17 mouse cellular contexts compared by ENCODE assay signal in the genomic region with DNA sequence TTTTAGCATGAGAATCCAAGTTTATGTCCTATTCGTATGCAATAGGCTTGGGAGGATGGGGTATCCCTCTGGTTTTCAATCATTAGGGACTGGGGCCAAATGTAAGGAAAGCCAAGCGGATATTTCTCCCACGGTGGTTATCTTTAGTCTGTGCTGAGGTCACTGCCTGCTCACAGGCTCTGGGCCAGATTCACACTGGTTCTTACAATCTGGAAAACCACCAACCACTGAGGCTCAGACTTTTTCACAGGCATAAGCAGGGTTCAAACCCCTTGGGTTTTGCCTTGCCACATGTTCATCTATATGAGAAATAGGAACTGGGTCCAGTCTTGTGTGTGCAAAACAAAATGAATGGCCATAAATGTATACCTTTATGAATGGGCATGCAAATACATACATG. TPM values are rescaled to one million over a fixed set of nuclear protein-coding genes. Genes with fewer than 3 reads are reported as not detected.
DNase-seq lines count a peak whose midpoint lies in the region; ATAC-seq and TF ChIP-seq lines count a peak whose summit lies in the region.
"Had no signal": no experiment of that assay in that cellular context is flagged by ENCODE, and none has a peak within 500 bp of the region (broad histone marks: within the 10 kb centered on the region; RNA-seq: fewer than 3 reads in every experiment).

No protein-coding gene starts in this region.

- TF ChIP-seq CTCF in hindbrain, postnatal 0 days (IDR thresholded peaks at IDR 0.05; ENCODE audit: low read depth) = no peak

- H3K4me2 ChIP-seq in hindbrain, postnatal 0 days (ENCODE audit: low read depth, low read length) = no peak overlapping the region
- H3K4me2 ChIP-seq in hindbrain, embryonic 12.5 days (replicated peaks) = no peak overlapping the region
- H3K4me2 ChIP-seq in myocyte (ENCODE audit: low read depth) = peak overlapping the region; percentile 26
- H3K4me2 ChIP-seq: forebrain, embryonic 13.5 days; kidney, embryonic 15.5 days; limb, embryonic 12.5 days had no signal

- ATAC-seq in hindbrain, postnatal 0 days = no peak
- no peak for ATAC-seq in hindbrain, embryonic 12.5 days (ENCODE audit: low FRiP score)
- ATAC-seq: forebrain, embryonic 13.5 days; inflammation-experienced regulatory T-cells, adult 6 months had no signal

- H3K27ac ChIP-seq in hindbrain, postnatal 0 days = no peak overlapping the region
- H3K27ac ChIP-seq in hindbrain, embryonic 12.5 days = no peak overlapping the region
- H3K27ac ChIP-seq: forebrain, embryonic 13.5 days; kidney, embryonic 15.5 days; limb, embryonic 12.5 days had no signal

- H3K36me3 ChIP-seq in hindbrain, postnatal 0 days (ENCODE audit: insufficient read depth, low read length) = no peaks in the 10 kb centered on the region
- H3K36me3 ChIP-seq in hindbrain, embryonic 12.5 days = no peaks in the 10 kb centered on the region
- no peaks in the 10 kb centered on the region for H3K36me3 ChIP-seq in myocyte (ENCODE audit: control insufficient read depth, insufficient read depth)
- H3K36me3 ChIP-seq: kidney, embryonic 15.5 days; limb, embryonic 12.5 days had no signal

- 44% methylated on average over 3 of the region's 3 CpGs for WGBS in hindbrain, postnatal 0 days
- 90% methylated on average over 3 of the region's 3 CpGs for WGBS in hindbrain, embryonic 12.5 days

- H3K27me3 ChIP-seq in hindbrain, postnatal 0 days (ENCODE audit: insufficient read depth, low read length) = no peaks in the 10 kb centered on the region
- H3K27me3 ChIP-seq in hindbrain, embryonic 12.5 days = no peaks in the 10 kb centered on the region
- H3K27me3 ChIP-seq in myocyte (ENCODE audit: control insufficient read depth, insufficient read depth, insufficient read length) = no peaks in the 10 kb centered on the region
- H3K27me3 ChIP-seq: forebrain, embryonic 13.5 days; limb, embryonic 12.5 days had no signal

- H3K4me3 ChIP-seq in hindbrain, postnatal 0 days (ENCODE audit: low read length) = no peak overlapping the region
- no peak overlapping the region for H3K4me3 ChIP-seq in hindbrain, embryonic 12.5 days
- H3K4me3 ChIP-seq in myocyte = no peak overlapping the region
- H3K4me3 ChIP-seq: forebrain, embryonic 13.5 days; kidney, embryonic 15.5 days; limb, embryonic 12.5 days; megakaryocyte, embryonic 14.5 days had no signal

- 0 out of 2 replicates have a peak, but pooled peaks cover 3% of the 10 kb centered on the region for H3K4me1 ChIP-seq in hindbrain, postnatal 0 days (ENCODE audit: insufficient read depth, low read length)
- H3K4me1 ChIP-seq in hindbrain, embryonic 12.5 days = no peaks in the 10 kb centered on the region
- H3K4me1 ChIP-seq: forebrain, embryonic 13.5 days; kidney, embryonic 15.5 days had no signal

- no peaks in the 10 kb centered on the region for H3K9me3 ChIP-seq in hindbrain, postnatal 0 days (ENCODE audit: low read length)
- no peaks in the 10 kb centered on the region for H3K9me3 ChIP-seq in hindbrain, embryonic 12.5 days (replicated peaks)
- H3K9me3 ChIP-seq: forebrain, embryonic 13.5 days; kidney, embryonic 15.5 days; limb, embryonic 12.5 days; megakaryocyte, embryonic 14.5 days had no signal

- no peak overlapping the region for H3ac ChIP-seq in myocyte (ENCODE audit: control insufficient read depth, insufficient read length)

- no peak overlapping the region for H3K9ac ChIP-seq in hindbrain, postnatal 0 days (replicated peaks; ENCODE audit: low read length)
- no peak overlapping the region for H3K9ac ChIP-seq in hindbrain, embryonic 12.5 days
- H3K9ac ChIP-seq: forebrain, embryonic 13.5 days; kidney, embryonic 15.5 days; limb, embryonic 12.5 days had no signal

- no peak for TF ChIP-seq POLR2A in myocyte (IDR thresholded peaks at IDR 0.05; ENCODE audit: insufficient read length, low read depth)

- no peaks in the 10 kb centered on the region for H3K79me2 ChIP-seq in myocyte (ENCODE audit: control insufficient read depth, insufficient read depth)

- DNase-seq in adrenal gland, adult 2 months = peak; percentile 13
- DNase-seq in adrenal gland, adult 8-10 months = no peak
- peak; percentile 15 for DNase-seq in hindbrain, postnatal 0 days (ENCODE audit: low spot score)
- DNase-seq in ovary, adult 18-20 months (ENCODE audit: low spot score) = peak; percentile 2
- no peak for DNase-seq in ovary, postnatal 14 days (ENCODE audit: low spot score)
- no peak for DNase-seq in layer of hippocampus, adult 8-10 months (ENCODE audit: low spot score in 2 of 2)
- DNase-seq: cerebellum, adult 11-12 months; right cerebral cortex, adult 18-20 months; thymus, postnatal 14 days had no signal

TF ChIP-seq in myocyte, 11 proteins besides CTCF, POLR2A, EP300 and RAD21:
- TF ChIP-seq SRF (IDR thresholded peaks at IDR 0.05; ENCODE audit: control insufficient read depth, insufficient read length, low read depth) (no peak), E2F4 (IDR thresholded peaks at IDR 0.05; ENCODE audit: insufficient read depth) (no peak), POLR2AphosphoS2 (IDR thresholded peaks at IDR 0.05; ENCODE audit: insufficient read length, low read depth) (no peak), USF1 (IDR thresholded peaks at IDR 0.05; ENCODE audit: low read depth) (no peak), MYOG (IDR thresholded peaks at IDR 0.05; ENCODE audit: control insufficient read depth in 1 of 3, insufficient read depth in 1 of 3, insufficient read length in 2 of 3, low read depth in 2 of 3) (no peak), REST (IDR thresholded peaks at IDR 0.05; ENCODE audit: insufficient read depth, insufficient read length) (no peak), CEBPB (IDR thresholded peaks at IDR 0.05; ENCODE audit: insufficient read depth, poor library complexity, severe bottlenecking) (no peak), MAX (IDR thresholded peaks at IDR 0.05; ENCODE audit: low read depth) (no peak), TCF3 (IDR thresholded peaks at IDR 0.05; ENCODE audit: insufficient read length, low read depth) (no peak), TCF12 (IDR thresholded peaks at IDR 0.05; ENCODE audit: insufficient read depth, poor library complexity, severe bottlenecking) (no peak)
TF ChIP-seq in myocyte: peak in this region for 0.

RNA-seq across cellular contexts. Expression of a gene that starts 43.5 kb away (rescaled TPM):
- total RNA-seq in adrenal gland, adult 2 months (2021) = 10 to 100 TPM; 34.9 to 68.3 TPM
- polyA plus RNA-seq in adrenal gland, adult 2 months (2012; rRNA removed) = 6.0 and 8.9 TPM in 2 replicates
- total RNA-seq in adrenal gland, adult 8-10 months (2022) = 10 to 100 TPM; 35.3 to 97.4 (median 63.1) TPM
- total RNA-seq in hindbrain, postnatal 0 days (2014; rRNA removed) = 7.5 and 9.7 TPM in 2 replicates
- 13.1 and 14.3 TPM in 2 replicates for polyA plus RNA-seq in hindbrain, postnatal 0 days (2015; fragmentation: Nextera tagmentation; extraction: Ambion mirVana)
- 28.1 and 36.1 TPM in 2 replicates for polyA plus RNA-seq in hindbrain, embryonic 12.5 days (2016; fragmentation: Nextera tagmentation; extraction: Ambion mirVana)
- 6.5 TPM for polyA plus RNA-seq in myocyte (2012; fragmentation: generic; extraction: Trizol)
- 10 to 100 TPM; 24.3 to 29.7 (median 26.2) TPM for total RNA-seq in layer of hippocampus, adult 8-10 months (2022)
- total RNA-seq: neutrophil, adult 5-6 weeks had no signal

Comparison
In these comparisons a context has a peak if more than half of its experiments do, and no peak if none do; other contexts are left out.
1. DNase-seq: peak in adrenal gland, adult 2 months (single experiment), hindbrain, postnatal 0 days (single experiment) and ovary, adult 18-20 months (single experiment); none in adrenal gland, adult 8-10 months (single experiment), ovary, postnatal 14 days (single experiment) and layer of hippocampus, adult 8-10 months (0 of 2).